Mouse (Mus musculus) cortical plate, adult 2 months (tissue): ENCODE measurements around the gene Kif3c.

ENCODE experiments used
- CTCF ChIP-seq: fragments of 200-500 bp; IDR thresholded peaks from 2 replicates; pipeline ENCODE4 v1.5.1; 2011; ENCODE audit warnings: mild to moderate bottlenecking, control low read depth, low read length; ENCODE audit not compliant: insufficient read depth; ENCODE audit errors: extremely low read depth
- POLR2A ChIP-seq: fragments of 200-500 bp; IDR thresholded peaks from 2 replicates; pipeline ENCODE4 v1.6.1; 2011; ENCODE audit warnings: mild to moderate bottlenecking, low read length, control low read depth; ENCODE audit not compliant: insufficient read depth; ENCODE audit errors: extremely low read depth

DNA sequence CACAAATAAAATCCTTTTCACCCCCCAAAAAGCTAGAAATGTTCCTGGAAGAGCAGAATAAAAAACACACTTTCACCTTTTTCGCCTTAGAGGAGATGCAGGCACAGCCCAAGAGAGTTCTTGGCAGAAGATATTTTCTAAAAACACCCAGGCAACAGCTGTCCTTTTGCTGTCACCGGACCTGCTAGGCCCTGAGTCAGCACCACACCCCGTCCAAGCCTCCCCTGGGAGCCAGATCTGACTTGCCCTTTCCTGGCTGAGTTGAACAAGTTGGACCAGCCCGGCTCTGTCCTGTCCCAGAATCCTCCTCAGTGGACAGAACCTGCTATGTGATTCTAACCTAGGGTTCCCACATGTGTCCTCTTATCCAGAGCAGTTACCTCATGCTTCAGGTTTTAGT is 45.6 kb upstream of the Kif3c start:
- TF ChIP-seq CTCF (no peak), POLR2A (no peak)
